In genomic region chr7:127153477-127153876, GRCm38 (mm10) we compare ENCODE assay signal across 23 mouse cellular contexts. TPM values are rescaled to one million over a fixed set of nuclear protein-coding genes. Genes with fewer than 3 reads are reported as not detected.
DNase-seq lines count a peak whose midpoint lies in the region; ATAC-seq and TF ChIP-seq lines count a peak whose summit lies in the region.
"Had no signal": no experiment of that assay in that cellular context is flagged by ENCODE, and none has a peak within 500 bp of the region (broad histone marks: within the 10 kb centered on the region; RNA-seq: fewer than 3 reads in every experiment).

No protein-coding gene starts in this region.

- H3K9ac ChIP-seq in heart, postnatal 0 days (replicated peaks; ENCODE audit: low read depth, low read length): no peak overlapping the region
- H3K9ac ChIP-seq: forebrain, embryonic 15.5 days; limb, embryonic 13.5 days; neural tube, embryonic 15.5 days had no signal

- ATAC-seq in heart, postnatal 0 days (ENCODE audit: insufficient read depth, low read depth): no peak; the same call in 1 of the 2 replicates
- ATAC-seq: forebrain, embryonic 15.5 days; hindbrain, embryonic 16.5 days had no signal

- no peak for TF ChIP-seq CTCF in heart, postnatal 0 days (IDR thresholded peaks at IDR 0.05; ENCODE audit: low read depth)

- peaks cover 6% of the 10 kb centered on the region; the same call in 1 of the 2 replicates for H3K4me1 ChIP-seq in heart, postnatal 0 days (ENCODE audit: control insufficient read depth, insufficient read depth)
- H3K4me1 ChIP-seq: forebrain, embryonic 15.5 days; limb, embryonic 13.5 days; neural tube, embryonic 15.5 days had no signal

- H3K36me3 ChIP-seq in heart, postnatal 0 days (replicated peaks; ENCODE audit: control insufficient read depth, insufficient read depth, low read length): no peaks in the 10 kb centered on the region
- H3K36me3 ChIP-seq: forebrain, embryonic 15.5 days; limb, embryonic 13.5 days; neural tube, embryonic 15.5 days had no signal

- peak; percentile 40 to 77 for DNase-seq in adrenal gland, adult (ENCODE audit: inconsistent age in 2 of 2, low spot score in 1 of 2)
- no peak for DNase-seq in adrenal gland, postnatal 25 days
- peak; percentile 37 for DNase-seq in heart, postnatal 0 days (ENCODE audit: low spot score)
- no peak for DNase-seq in heart, adult 8-10 months (ENCODE audit: low spot score)
- peak; percentile 77 for DNase-seq in NIH3T3 (ENCODE audit: low read depth)
- peak; percentile 55 for DNase-seq in fibroblast of lung, adult 2 months (ENCODE audit: low read depth)
- DNase-seq in frontal cortex, postnatal 10 days (ENCODE audit: low spot score in 2 of 2): no peak
- no peak for DNase-seq in frontal cortex, postnatal 14 days (ENCODE audit: low spot score in 2 of 2)
- DNase-seq: cerebellum, postnatal 10 days; heart, adult 18-20 months; heart, postnatal 36 days; kidney, adult 11 months; kidney, postnatal 14 days; layer of hippocampus, adult 9-11 months; lung, postnatal 4 days; right cerebral cortex, postnatal 25 days had no signal

- no peak for TF ChIP-seq EP300 in heart, postnatal 0 days (IDR thresholded peaks at IDR 0.05; ENCODE audit: low read depth)

- H3K9me3 ChIP-seq in heart, postnatal 0 days (replicated peaks; ENCODE audit: control insufficient read depth, low read length): no peaks in the 10 kb centered on the region
- H3K9me3 ChIP-seq: forebrain, embryonic 15.5 days; limb, embryonic 13.5 days; neural tube, embryonic 15.5 days had no signal

- H3K27ac ChIP-seq in heart, postnatal 0 days (ENCODE audit: low read depth): peak overlapping the region; percentile 54; the same call in 1 of the 2 replicates
- H3K27ac ChIP-seq: forebrain, embryonic 15.5 days; limb, embryonic 13.5 days; neural tube, embryonic 15.5 days; stomach, postnatal 0 days had no signal

- H3K4me3 ChIP-seq in heart, postnatal 0 days (ENCODE audit: low read depth, low read length): no peak overlapping the region
- H3K4me3 ChIP-seq: forebrain, embryonic 15.5 days; limb, embryonic 13.5 days; myocyte; neural tube, embryonic 15.5 days had no signal

- H3K27me3 ChIP-seq in heart, postnatal 0 days (ENCODE audit: control insufficient read depth, insufficient read depth, low read length): no peaks in the 10 kb centered on the region
- H3K27me3 ChIP-seq: forebrain, embryonic 15.5 days; limb, embryonic 13.5 days; neural tube, embryonic 15.5 days had no signal

- WGBS in heart, postnatal 0 days: 10% methylated on average over 3 of the region's 3 CpGs

- no peak overlapping the region for H3K4me2 ChIP-seq in heart, postnatal 0 days (ENCODE audit: low read depth, low read length)
- H3K4me2 ChIP-seq: forebrain, embryonic 15.5 days; limb, embryonic 13.5 days; midbrain, embryonic 11.5 days; neural tube, embryonic 15.5 days had no signal

RNA-seq across cellular contexts. Expression of gene Spn, which starts 15.9 kb away (rescaled TPM):
- 0.55 and 1.0 TPM in 2 replicates for total RNA-seq in adrenal gland, postnatal 25 days (2021)
- total RNA-seq in heart, postnatal 0 days (2014; rRNA removed; ENCODE audit: low replicate concordance): 0.19 and 1.3 TPM in 2 replicates
- polyA plus RNA-seq in heart, postnatal 0 days (2015; fragmentation: Nextera tagmentation; extraction: Ambion mirVana): 0.10 and 0.18 TPM in 2 replicates
- under 1 TPM; 0.38 to 0.57 (median 0.46) TPM for total RNA-seq in heart, adult 8-10 months (2022)
- polyA plus RNA-seq: forebrain, embryonic 15.5 days; hindbrain, embryonic 16.5 days; midbrain, embryonic 11.5 days had no signal

RNA-seq across cellular contexts. Expression of gene Qprt, which starts 31.5 kb away (rescaled TPM):
- total RNA-seq in adrenal gland, postnatal 25 days (2021): 0.21 TPM in 1 of 2 replicates, not detected in the other
- total RNA-seq in heart, postnatal 0 days (2014; rRNA removed; ENCODE audit: low replicate concordance): 0.42 and 2.3 TPM in 2 replicates
- 0.88 and 1.1 TPM in 2 replicates for polyA plus RNA-seq in heart, postnatal 0 days (2015; fragmentation: Nextera tagmentation; extraction: Ambion mirVana)
- total RNA-seq in heart, adult 8-10 months (2022): not detected
- total RNA-seq: heart, postnatal 36 days had no signal

RNA-seq across cellular contexts. Expression of gene Cd2bp2, which starts 42.4 kb away (rescaled TPM):
- 53.5 and 65.9 TPM in 2 replicates for total RNA-seq in adrenal gland, postnatal 25 days (2021)
- total RNA-seq in heart, postnatal 0 days (2014; rRNA removed; ENCODE audit: low replicate concordance): 39.3 and 39.9 TPM in 2 replicates
- polyA plus RNA-seq in heart, postnatal 0 days (2015; fragmentation: Nextera tagmentation; extraction: Ambion mirVana): 26.9 and 27.2 TPM in 2 replicates
- 10 to 100 TPM; 36.2 to 45.1 (median 40.6) TPM for total RNA-seq in heart, adult 8-10 months (2022)

RNA-seq across cellular contexts. Expression of gene Tbc1d10b, which starts 54.8 kb away (rescaled TPM):
- 51.9 and 53.1 TPM in 2 replicates for total RNA-seq in adrenal gland, postnatal 25 days (2021)
- 30.2 and 45.3 TPM in 2 replicates for total RNA-seq in heart, postnatal 0 days (2014; rRNA removed; ENCODE audit: low replicate concordance)
- polyA plus RNA-seq in heart, postnatal 0 days (2015; fragmentation: Nextera tagmentation; extraction: Ambion mirVana): 9.6 and 10.8 TPM in 2 replicates
- 10 to 100 TPM; 17.4 to 24.4 (median 23.0) TPM for total RNA-seq in heart, adult 8-10 months (2022)

RNA-seq across cellular contexts. Expression of gene Mylpf, which starts 55.2 kb away (rescaled TPM):
- total RNA-seq in adrenal gland, postnatal 25 days (2021): 4.1 and 4.4 TPM in 2 replicates
- total RNA-seq in heart, postnatal 0 days (2014; rRNA removed; ENCODE audit: low replicate concordance): 22.1 TPM in 1 of 2 replicates, not detected in the other
- polyA plus RNA-seq in heart, postnatal 0 days (2015; fragmentation: Nextera tagmentation; extraction: Ambion mirVana): 3.2 and 5.4 TPM in 2 replicates
- total RNA-seq in heart, adult 8-10 months (2022): 10 to 100 TPM in 1 of 4 experiments, 1 to 10 TPM in 3; 6.2 to 14.1 (median 8.2) TPM

Comparison
In these comparisons a context has a peak if more than half of its experiments do, and no peak if none do; other contexts are left out.
1. DNase-seq: peak in adrenal gland, adult (2 of 2), heart, postnatal 0 days (single experiment), NIH3T3 (single experiment) and fibroblast of lung, adult 2 months (single experiment); none in adrenal gland, postnatal 25 days (single experiment), heart, adult 8-10 months (single experiment), frontal cortex, postnatal 10 days (0 of 2) and frontal cortex, postnatal 14 days (0 of 2).